Mouse (Mus musculus): ENCODE data around the gene Mars.

DNA sequence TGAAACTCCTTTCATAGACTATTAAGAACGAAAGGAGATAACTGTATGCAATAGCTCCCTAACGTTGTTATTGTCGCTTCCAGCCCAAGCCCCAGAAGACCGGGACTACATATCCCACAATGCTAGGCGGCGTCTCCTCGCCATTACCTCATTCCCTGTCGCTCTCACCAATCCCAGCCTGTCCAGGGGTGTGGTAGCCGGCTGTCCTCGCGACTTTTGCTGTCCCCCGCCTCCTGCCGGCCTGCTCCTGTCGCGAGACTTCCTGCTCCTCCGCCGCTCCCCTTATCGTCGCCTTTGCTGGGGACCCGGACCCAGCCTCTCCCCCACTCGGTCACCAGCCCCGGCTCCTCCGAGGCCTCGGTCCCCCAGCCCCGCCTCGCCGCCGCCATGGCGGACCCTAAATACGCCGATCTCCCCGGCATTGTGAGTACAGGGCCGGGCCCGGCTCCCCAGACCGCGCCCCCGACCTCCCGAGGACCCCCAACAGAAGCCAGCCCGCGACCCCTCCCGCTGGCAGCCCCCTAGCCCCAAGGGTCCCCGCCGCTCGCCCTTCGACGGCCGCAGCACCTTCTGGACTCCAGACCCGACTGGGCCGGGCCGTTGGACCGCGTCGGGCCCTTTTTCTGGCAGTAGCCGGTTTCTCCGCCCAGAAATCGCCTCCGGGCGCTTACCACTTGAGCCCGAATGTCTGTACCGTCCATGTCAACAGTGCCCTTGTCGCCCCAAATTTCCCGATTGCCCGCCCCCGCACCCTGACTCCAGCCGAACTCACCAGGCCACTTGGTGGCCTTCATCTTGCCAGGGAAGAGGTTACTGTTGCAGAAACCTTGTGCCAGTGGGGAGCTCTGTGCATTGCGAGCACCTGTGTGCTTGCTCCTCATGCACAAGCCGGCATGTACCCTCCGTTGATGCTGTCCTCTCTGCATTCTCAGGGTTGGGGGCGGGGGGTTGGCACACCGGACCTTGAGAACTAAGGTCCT is 45.2 kb downstream of the Mars start, which contains the start of gene Dctn2:
- TF ChIP-seq POLR2A (IDR thresholded peaks at IDR 0.05; ENCODE audit: control insufficient read depth, extremely low read depth, insufficient read depth, low read length, poor library complexity) (peak; percentile 47), CTCF (IDR thresholded peaks at IDR 0.05; ENCODE audit: borderline replicate concordance, control insufficient read depth, extremely low read depth, insufficient read depth, low read length, poor library complexity) (no peak)

Data from thymus, adult 2 months (tissue).